Mouse (Mus musculus): ENCODE measurements at regions not wholly inside any gene's neighbourhood (a gene's known extent, or its start where the extent isn't known, plus 50 kb on each side); places are given as distances from the start of the nearest gene placed in this dataset.

DNA sequence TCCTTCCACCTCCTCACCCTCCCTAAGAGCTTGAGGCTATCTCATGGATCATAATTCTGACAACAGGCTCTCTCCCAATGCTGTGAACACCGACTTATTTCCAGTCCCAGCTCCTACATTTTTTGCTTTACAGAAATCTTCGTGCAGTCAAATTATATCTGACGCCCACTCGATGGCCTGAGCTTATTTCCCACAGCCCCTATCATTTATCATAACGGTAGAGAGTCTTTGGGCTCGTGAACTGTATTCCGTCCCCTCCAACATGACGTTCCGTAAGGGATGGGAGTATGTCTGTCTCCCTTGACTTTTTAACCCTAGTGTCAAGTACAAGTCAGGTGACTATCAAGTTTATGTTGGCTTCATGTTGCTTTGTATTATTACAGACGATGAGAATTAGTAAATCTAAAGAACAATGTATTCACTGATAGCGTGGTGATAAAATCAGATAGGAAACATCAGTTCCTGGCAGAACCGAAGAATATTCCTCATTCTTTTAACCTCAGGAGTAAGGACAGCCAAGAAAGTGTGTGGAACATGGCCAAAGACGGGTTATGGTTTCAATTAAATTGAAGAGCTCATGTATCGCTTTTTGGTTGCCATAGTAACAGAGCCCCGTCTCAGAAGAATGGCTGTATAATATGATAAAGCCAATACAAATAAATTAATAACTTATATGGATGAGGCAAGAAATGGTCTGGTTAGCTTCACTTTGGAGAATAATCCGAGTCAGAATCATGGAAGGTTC, 145.5 kb upstream of the Dyrk2 start:
- H3K4me3 ChIP-seq (ENCODE audit: insufficient read depth in 1 of 2, low read depth in 1 of 2, low read length in 2 of 2, poor library complexity in 1 of 2, severe bottlenecking in 1 of 2), result no peak overlapping the region
- no peaks in the 10 kb centered on the region for H3K9me3 ChIP-seq (ENCODE audit: control insufficient read depth, insufficient read depth, low read depth, low read length)
- DNase-seq (ENCODE audit: low read depth, low spot score), result no peak
- no peaks in the 10 kb centered on the region for H3K36me3 ChIP-seq (ENCODE audit: control insufficient read depth, insufficient read depth, low read length, poor library complexity, severe bottlenecking)
- TF ChIP-seq ZC3H11A (IDR thresholded peaks at IDR 0.05; ENCODE audit: borderline replicate concordance, low read depth, low read length), result no peak
- TF ChIP-seq ZNF384 (IDR thresholded peaks at IDR 0.05; ENCODE audit: low read depth, low read length), result no peak
- TF ChIP-seq MAFK (IDR thresholded peaks at IDR 0.05; ENCODE audit: insufficient read depth, low read depth, low read length), result no peak
- no peak for TF ChIP-seq CHD2 (IDR thresholded peaks at IDR 0.05; ENCODE audit: low read depth, low read length)
- TF ChIP-seq HCFC1 (IDR thresholded peaks at IDR 0.05; ENCODE audit: borderline replicate concordance, insufficient read depth, low read length), result no peak
- H3K27ac ChIP-seq (ENCODE audit: insufficient read depth, low read depth, low read length, poor library complexity, severe bottlenecking), result no peak overlapping the region
- no peak overlapping the region for H3K9ac ChIP-seq (ENCODE audit: insufficient read depth, low read depth, low read length, poor library complexity, severe bottlenecking)
- in situ Hi-C loops (cut with MboI; ENCODE audit: low sequenced_read_pairs in 2 of 2, unreplicated experiment in 2 of 2), result no loop called here
- H3K4me1 ChIP-seq (ENCODE audit: control insufficient read depth in 2 of 2, insufficient read depth in 2 of 2, low read length in 2 of 2, poor library complexity in 1 of 2), result no peaks in the 10 kb centered on the region

- in situ Hi-C loops (cut with MboI; ENCODE audit: low sequenced_read_pairs in 2 of 2, unreplicated experiment in 2 of 2), result no loop called here
- Histone ChIP-seq H3K9ac (ENCODE audit: insufficient read depth, low read depth, low read length, poor library complexity, severe bottlenecking) (no peak overlapping the region), H3K27ac (ENCODE audit: insufficient read depth, low read depth, low read length, poor library complexity, severe bottlenecking) (no peak overlapping the region), H3K4me1 (ENCODE audit: control insufficient read depth in 2 of 2, insufficient read depth in 2 of 2, low read length in 2 of 2, poor library complexity in 1 of 2) (no peaks in the 10 kb centered on the region), H3K9me3 (ENCODE audit: control insufficient read depth, insufficient read depth, low read depth, low read length) (no peaks in the 10 kb centered on the region), H3K4me3 (ENCODE audit: insufficient read depth in 1 of 2, low read depth in 1 of 2, low read length in 2 of 2, poor library complexity in 1 of 2, severe bottlenecking in 1 of 2) (no peak overlapping the region), H3K36me3 (ENCODE audit: control insufficient read depth, insufficient read depth, low read length, poor library complexity, severe bottlenecking) (no peaks in the 10 kb centered on the region)
- no peak for DNase-seq (ENCODE audit: low read depth, low spot score)
- TF ChIP-seq HCFC1 (IDR thresholded peaks at IDR 0.05; ENCODE audit: borderline replicate concordance, insufficient read depth, low read length) (no peak), CHD2 (IDR thresholded peaks at IDR 0.05; ENCODE audit: low read depth, low read length) (no peak), MAFK (IDR thresholded peaks at IDR 0.05; ENCODE audit: insufficient read depth, low read depth, low read length) (no peak), ZC3H11A (IDR thresholded peaks at IDR 0.05; ENCODE audit: borderline replicate concordance, low read depth, low read length) (no peak), ZNF384 (IDR thresholded peaks at IDR 0.05; ENCODE audit: low read depth, low read length) (no peak)
Measured at GRCm38 (mm10) chr10:119014731-119015130, 144.7 kb upstream of the Dyrk2 start.

GRCm38 (mm10) chr10:119013758-119014157, 143.7 kb upstream of the Dyrk2 start:
- TF ChIP-seq CHD2 (IDR thresholded peaks at IDR 0.05; ENCODE audit: low read depth, low read length) (no peak), HCFC1 (IDR thresholded peaks at IDR 0.05; ENCODE audit: borderline replicate concordance, insufficient read depth, low read length) (no peak), ZC3H11A (IDR thresholded peaks at IDR 0.05; ENCODE audit: borderline replicate concordance, low read depth, low read length) (no peak), ZNF384 (IDR thresholded peaks at IDR 0.05; ENCODE audit: low read depth, low read length) (no peak), MAFK (IDR thresholded peaks at IDR 0.05; ENCODE audit: insufficient read depth, low read depth, low read length) (no peak)
- in situ Hi-C loops (cut with MboI; ENCODE audit: low sequenced_read_pairs in 2 of 2, unreplicated experiment in 2 of 2), result no loop called here

DNA sequence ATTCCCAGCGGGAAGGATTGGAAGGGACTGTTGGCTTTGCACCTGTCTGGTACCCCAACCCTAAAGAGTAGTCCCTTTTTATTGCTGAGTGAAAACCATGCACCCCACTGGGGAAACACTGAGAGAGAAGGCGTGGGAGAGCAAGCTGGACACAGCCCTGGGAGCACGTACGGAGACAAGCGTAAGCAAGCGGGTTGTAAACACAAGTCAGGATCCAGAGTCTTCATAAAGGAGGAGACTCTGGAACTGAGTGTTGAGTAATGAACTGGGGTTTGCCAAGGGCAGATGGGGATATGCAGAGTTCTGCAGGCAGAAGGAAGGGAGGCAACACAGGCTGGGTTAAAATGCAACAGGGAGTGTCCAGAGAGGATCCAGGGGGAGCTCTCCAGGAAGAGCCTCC, 141.5 kb upstream of the Dyrk2 start:
- Histone ChIP-seq H3K9ac (ENCODE audit: insufficient read depth, low read depth, low read length, poor library complexity, severe bottlenecking) (no peak overlapping the region), H3K4me1 (ENCODE audit: control insufficient read depth in 2 of 2, insufficient read depth in 2 of 2, low read length in 2 of 2, poor library complexity in 1 of 2) (no peaks in the 10 kb centered on the region), H3K9me3 (ENCODE audit: control insufficient read depth, insufficient read depth, low read depth, low read length) (no peaks in the 10 kb centered on the region), H3K27ac (ENCODE audit: insufficient read depth, low read depth, low read length, poor library complexity, severe bottlenecking) (no peak overlapping the region), H3K36me3 (ENCODE audit: control insufficient read depth, insufficient read depth, low read length, poor library complexity, severe bottlenecking) (no peaks in the 10 kb centered on the region), H3K4me3 (ENCODE audit: insufficient read depth in 1 of 2, low read depth in 1 of 2, low read length in 2 of 2, poor library complexity in 1 of 2, severe bottlenecking in 1 of 2) (no peak overlapping the region)
- in situ Hi-C loops (cut with MboI; ENCODE audit: low sequenced_read_pairs in 2 of 2, unreplicated experiment in 2 of 2), result no loop called here
- no peak for DNase-seq (ENCODE audit: low read depth, low spot score)
- TF ChIP-seq HCFC1 (IDR thresholded peaks at IDR 0.05; ENCODE audit: borderline replicate concordance, insufficient read depth, low read length) (no peak), CHD2 (IDR thresholded peaks at IDR 0.05; ENCODE audit: low read depth, low read length) (no peak), ZC3H11A (IDR thresholded peaks at IDR 0.05; ENCODE audit: borderline replicate concordance, low read depth, low read length) (no peak), ZNF384 (IDR thresholded peaks at IDR 0.05; ENCODE audit: low read depth, low read length) (no peak), MAFK (IDR thresholded peaks at IDR 0.05; ENCODE audit: insufficient read depth, low read depth, low read length) (no peak)

More at GRCm38 (mm10) chr10:119013758-119014157, 143.7 kb upstream of the Dyrk2 start:
- Histone ChIP-seq H3K4me3 (ENCODE audit: insufficient read depth in 1 of 2, low read depth in 1 of 2, low read length in 2 of 2, poor library complexity in 1 of 2, severe bottlenecking in 1 of 2) (no peak overlapping the region), H3K36me3 (ENCODE audit: control insufficient read depth, insufficient read depth, low read length, poor library complexity, severe bottlenecking) (no peaks in the 10 kb centered on the region), H3K9ac (ENCODE audit: insufficient read depth, low read depth, low read length, poor library complexity, severe bottlenecking) (no peak overlapping the region), H3K9me3 (ENCODE audit: control insufficient read depth, insufficient read depth, low read depth, low read length) (no peaks in the 10 kb centered on the region), H3K4me1 (ENCODE audit: control insufficient read depth in 2 of 2, insufficient read depth in 2 of 2, low read length in 2 of 2, poor library complexity in 1 of 2) (no peaks in the 10 kb centered on the region), H3K27ac (ENCODE audit: insufficient read depth, low read depth, low read length, poor library complexity, severe bottlenecking) (no peak overlapping the region)
- DNase-seq (ENCODE audit: low read depth, low spot score), result no peak

Data from ES-E14 (cell line).